Mouse (Mus musculus) kidney, adult 18-20 months (tissue): Measurements from ENCODE around the gene Fam205a1.
"Not testable (repeated sequence)": the region's sequence is repeated elsewhere in the genome, so short reads cannot be mapped to it uniquely, and the experiment has no call there.

Experiments
- DNase-seq: peaks from one replicate; pipeline ENCODE4 v3.0.0; 2021

The Fam205a1 gene

GRCm38 (mm10) chr4:42853788-42854187 lies at the start of gene Fam205a1:
Gene Fam205a1 (minus strand): TSS chr4:42853888.
- DNase-seq = not testable (repeated sequence)

DNA sequence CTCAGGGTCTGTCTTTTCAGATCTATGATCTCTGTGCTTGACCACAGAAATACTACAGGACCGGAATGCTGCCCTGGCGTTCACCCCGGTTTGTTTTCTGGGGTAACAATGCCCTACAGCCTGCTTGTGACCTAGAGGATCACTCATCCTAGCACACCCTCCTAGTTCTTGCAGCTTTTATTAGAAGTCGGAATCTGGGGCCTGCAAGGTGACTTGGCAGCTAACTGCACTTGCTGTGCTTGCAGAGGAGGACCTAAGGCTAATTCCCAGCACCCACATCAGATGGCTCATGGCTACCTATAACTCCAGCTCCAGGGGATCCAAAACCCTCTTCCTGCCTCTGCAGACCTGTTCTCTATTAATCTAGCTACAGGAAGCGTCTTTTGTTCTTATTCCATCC lies 49.0 kb upstream of the Fam205a1 start:
- DNase-seq = no peak

DNA sequence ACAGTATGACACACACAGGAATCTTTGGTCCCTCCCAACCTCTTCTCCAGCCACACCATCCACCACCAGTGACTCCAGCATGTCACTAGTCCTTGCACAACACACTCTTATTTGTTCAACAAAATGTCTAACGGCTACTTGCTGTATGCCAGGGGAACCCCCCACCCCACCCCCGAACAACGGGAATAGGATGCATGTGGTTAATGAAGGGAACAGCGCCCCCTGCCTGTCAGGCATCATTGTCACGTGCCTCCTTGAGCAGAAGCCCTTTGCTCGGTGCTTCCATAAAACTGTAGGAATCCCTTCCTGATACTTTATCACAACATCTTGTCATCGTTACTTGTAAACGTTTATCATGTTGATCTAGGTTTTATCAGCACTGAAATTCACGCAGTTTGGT lies 48.5 kb upstream of the Fam205a1 start:
- DNase-seq = no peak

GRCm38 (mm10) chr4:42900878-42901277 lies 47.2 kb upstream of the Fam205a1 start:
- DNase-seq = no peak

- no peak for DNase-seq
Measured at GRCm38 (mm10) chr4:42898914-42899313, 45.2 kb upstream of the Fam205a1 start.

DNA sequence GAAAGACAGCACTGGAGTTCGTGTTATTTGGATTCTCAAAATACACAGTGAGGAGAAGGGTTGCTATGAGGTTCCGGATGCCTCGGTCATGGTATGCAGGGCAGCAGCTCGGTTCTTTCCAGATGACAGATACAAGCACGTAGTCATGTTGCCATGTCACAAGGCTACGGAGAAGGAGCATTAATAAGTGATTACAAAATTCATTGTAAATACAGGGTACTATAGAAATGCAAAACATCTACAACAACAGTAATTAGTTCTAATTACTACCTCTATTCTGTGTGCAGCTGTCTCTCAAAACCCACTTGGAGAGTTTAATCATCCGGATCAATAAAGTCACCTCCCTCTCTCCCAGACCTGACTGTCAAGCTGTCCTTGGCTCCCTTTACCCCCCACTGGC lies 41.4 kb upstream of the Fam205a1 start:
- no peak for DNase-seq

- DNase-seq = no peak
Measured at GRCm38 (mm10) chr4:42891176-42891575, 37.5 kb upstream of the Fam205a1 start.

DNA sequence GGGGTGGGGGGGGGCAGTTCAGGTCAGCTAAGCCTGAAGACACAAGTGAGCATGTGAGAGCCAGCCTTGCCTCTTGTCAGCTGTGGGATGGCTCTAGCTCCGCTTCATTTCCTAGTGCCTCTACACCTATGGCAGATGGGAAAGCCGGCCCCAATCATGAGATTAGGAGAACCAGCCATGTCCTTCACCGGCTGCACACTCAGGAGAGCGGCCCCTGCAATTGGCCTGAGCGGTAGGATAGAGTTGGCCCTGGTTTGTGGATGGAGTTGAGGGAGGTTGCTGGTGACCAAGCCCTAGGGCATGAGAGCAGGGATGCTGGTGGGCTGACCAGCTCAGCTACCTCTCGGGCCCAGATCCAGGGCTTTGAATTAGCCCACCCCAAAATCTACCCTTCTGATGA lies 35.1 kb upstream of the Fam205a1 start:
- no peak for DNase-seq

GRCm38 (mm10) chr4:42886926-42887325 lies 33.2 kb upstream of the Fam205a1 start:
- no peak for DNase-seq

DNA sequence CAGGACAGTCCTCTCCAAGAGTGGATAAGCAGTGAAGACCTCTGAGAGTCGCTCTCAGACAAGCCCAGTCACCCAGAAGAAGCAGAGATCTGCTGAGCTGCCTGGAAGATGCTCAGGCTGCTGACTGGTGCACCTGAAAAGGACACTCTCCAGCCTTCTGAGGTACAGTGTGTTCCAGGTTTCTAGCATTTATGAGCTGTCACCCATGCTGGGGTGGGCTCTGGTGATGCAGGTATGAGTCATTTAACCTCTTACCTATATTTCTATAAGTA lies 26.9 kb upstream of the Fam205a1 start:
- DNase-seq = no peak

DNA sequence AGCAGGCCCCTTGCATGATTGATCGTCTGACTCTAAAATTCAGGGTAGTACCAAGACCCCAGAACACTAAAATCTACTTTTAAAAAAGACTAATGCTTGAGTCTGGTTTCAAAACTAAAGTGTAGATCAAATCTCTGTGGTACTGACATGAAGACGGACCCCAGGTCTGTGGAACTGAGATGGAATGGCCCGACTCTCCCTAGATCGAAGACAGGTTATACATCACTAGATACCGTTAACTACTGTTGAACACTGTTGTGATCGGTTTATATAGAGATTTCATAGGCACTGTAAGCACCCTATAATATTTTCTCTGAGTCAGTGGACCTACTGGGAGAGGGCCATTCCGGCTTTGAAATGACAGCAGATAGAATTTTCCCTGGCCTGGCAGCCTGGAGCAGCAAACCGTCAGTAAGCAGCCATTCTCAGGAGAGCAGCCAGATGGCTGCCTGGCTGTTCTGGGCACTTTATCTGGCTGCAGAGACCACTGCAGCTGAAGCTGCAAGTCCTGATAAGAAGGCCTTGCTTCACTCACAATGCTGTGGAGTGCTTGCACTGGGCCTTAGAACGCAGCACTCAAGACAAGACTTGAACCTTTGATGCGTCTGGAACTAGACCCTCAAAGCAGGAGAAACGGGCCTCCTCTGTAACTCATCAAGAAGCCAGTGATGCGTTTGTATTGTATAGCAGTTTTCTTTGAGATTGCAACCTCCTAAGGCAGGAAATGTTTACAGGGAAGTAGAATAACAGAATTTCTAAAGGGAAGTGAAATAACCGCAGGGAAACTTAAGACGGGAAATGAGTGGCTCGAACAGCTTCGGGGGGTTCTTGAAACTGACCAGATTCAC lies 26.4 kb upstream of the Fam205a1 start:
- DNase-seq = no peak

GRCm38 (mm10) chr4:42877657-42878056 lies 24.0 kb upstream of the Fam205a1 start:
- no peak for DNase-seq

DNA sequence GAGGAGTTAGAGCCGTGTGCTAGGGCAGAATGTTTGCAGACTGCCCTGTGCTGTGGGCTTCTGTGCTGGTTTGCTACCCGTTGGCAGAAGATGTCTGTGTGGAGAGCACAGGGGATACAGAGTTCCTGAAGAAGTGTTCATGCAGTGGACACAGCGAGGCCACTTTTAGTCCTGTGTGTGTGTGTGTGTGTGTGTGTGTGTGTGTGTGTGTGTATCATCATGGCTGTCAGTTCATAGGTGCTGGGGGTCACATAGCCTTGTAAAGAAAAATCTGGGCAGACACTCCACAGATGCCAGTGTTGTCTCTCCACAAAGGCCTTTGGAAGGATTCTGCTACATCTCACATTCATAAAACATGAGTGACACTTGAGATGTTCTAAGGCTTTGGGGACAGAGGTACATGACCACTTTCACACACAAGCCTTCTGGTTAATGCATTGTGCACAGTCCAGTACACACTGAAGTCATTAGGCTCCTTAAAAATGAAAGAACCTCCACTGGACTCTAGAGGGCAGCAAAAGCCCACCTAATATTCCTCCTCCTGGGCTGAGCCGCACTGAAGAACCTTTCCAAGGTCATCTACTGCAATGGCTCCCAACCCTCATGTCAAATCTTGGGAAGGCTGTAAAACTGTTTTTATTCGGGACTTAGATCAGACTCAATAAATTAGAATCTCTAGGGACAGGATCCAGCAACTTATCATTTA lies 23.1 kb upstream of the Fam205a1 start:
- DNase-seq = peak; percentile 43

- DNase-seq = no peak
Measured at GRCm38 (mm10) chr4:42874134-42874533, 20.4 kb upstream of the Fam205a1 start, which contains the start of gene Fam205c. Gene Fam205c (minus strand): TSS chr4:42874234.

GRCm38 (mm10) chr4:42872746-42873435 lies 19.2 kb upstream of the Fam205a1 start:
- DNase-seq = no peak

GRCm38 (mm10) chr4:42872151-42872550 lies 18.5 kb upstream of the Fam205a1 start:
- no peak for DNase-seq

GRCm38 (mm10) chr4:42870748-42871147 lies 17.1 kb upstream of the Fam205a1 start:
- no peak for DNase-seq

DNA sequence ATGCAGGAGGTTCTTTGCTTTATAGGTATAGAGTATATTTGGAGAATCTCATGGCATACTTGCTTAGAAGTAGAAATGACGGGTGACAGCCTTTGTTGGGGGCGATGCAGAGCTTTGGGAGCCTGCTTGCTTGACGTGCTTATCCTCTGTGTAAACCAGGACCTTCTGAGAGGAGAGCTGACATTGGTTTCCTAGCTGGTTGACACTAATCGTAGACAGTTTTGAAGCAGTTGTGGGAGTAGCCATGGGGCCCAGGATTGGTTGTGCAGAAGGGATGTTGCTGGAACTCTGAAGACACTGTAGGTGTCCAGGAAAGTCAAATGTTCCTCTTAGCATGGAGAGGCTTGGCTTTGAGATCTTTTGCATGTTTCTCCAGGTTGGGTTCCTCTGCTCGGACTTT lies 14.5 kb upstream of the Fam205a1 start:
- no peak for DNase-seq

DNA sequence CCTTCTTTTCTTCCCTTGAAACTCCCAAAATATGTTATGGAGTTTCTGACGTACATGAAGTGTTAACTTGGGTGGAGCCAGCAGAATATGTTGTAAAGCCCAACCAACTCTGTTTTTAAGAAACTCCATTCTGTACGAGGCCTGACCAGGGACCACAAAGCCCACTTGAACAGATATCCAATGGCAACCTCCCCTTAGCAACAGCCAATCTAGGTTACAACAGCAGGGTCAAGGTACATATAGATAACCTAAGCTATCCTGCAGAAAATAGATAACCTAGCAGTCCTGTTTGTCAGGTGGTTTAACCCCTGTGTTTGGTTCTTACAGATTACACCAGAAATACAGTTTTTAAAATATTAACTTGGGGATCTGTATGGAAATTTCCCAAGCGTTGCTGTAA lies 13.7 kb upstream of the Fam205a1 start:
- no peak for DNase-seq

- DNase-seq = not testable (repeated sequence)
Measured at GRCm38 (mm10) chr4:42863487-42863886, 9.8 kb upstream of the Fam205a1 start.

DNA sequence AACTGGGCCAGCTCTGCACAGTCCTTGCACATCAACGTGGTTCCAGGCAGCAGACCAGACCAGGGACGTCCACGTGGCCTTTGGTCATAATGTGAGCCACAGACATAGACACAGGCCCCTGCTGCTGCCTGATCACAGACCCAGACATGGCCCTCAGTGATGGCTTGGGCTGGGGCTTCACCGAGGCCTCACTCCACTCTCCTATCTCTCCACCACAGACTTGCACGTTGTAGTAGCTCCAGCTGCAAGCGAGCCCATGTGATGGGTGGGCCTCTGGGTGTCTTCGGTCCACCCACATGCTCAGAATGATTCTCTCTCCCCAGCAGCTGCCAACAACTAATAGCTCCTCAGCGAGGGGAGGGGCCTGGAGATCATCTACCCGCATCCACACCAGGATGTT lies 6.8 kb upstream of the Fam205a1 start:
- not testable (repeated sequence) for DNase-seq

GRCm38 (mm10) chr4:42856671-42857070 lies 3.0 kb upstream of the Fam205a1 start, which contains the start of gene Gm12394:
Gene Gm12394 (minus strand): TSS chr4:42856771.
- not testable (repeated sequence) for DNase-seq
